Mouse (Mus musculus): Measurements from ENCODE around the gene Fbxl13. TPM values are rescaled to one million over a fixed set of nuclear protein-coding genes. Genes with fewer than 3 reads are reported as not detected.

Gene Fbxl13
- total and polyA plus RNA-seq, 3 experiments: 0.14 to 0.30 (median 0.19) TPM

- no peaks in the 10 kb centered on the region for H3K79me2 ChIP-seq (replicated peaks; ENCODE audit: control insufficient read depth, extremely low read depth, insufficient read depth, poor library complexity, severe bottlenecking)
- no peaks in the 10 kb centered on the region for H3K9me3 ChIP-seq (replicated peaks; ENCODE audit: low read length)
- in situ Hi-C loops (cut with MboI; ENCODE audit: low pct_ligation_motif_present, low pct_unique_long_range_greater_than_20kb, low sequenced_read_pairs): no loop called here
- H3K9ac ChIP-seq (ENCODE audit: insufficient read depth, low read depth): no peak overlapping the region
- DNase-seq (ENCODE audit: extremely low read depth): no peak
- dilution Hi-C loops (cut with MboI; ENCODE audit: extremely low pct_ligation_motif_present, extremely low pct_unique_long_range_greater_than_20kb, low sequenced_read_pairs): no loop called here
- H3K36me3 ChIP-seq (replicated peaks in 1 of 2; ENCODE audit: control insufficient read depth in 1 of 2, insufficient read depth in 1 of 2, low read length in 1 of 2): peaks cover 0 to 4% of the 10 kb centered on the region in 2 experiments
- H3K27me3 ChIP-seq (replicated peaks): no peaks in the 10 kb centered on the region
- H3K4me3 ChIP-seq (replicated peaks in 1 of 3; ENCODE audit: low read depth in 2 of 3, low read length in 2 of 3, poor library complexity in 1 of 3): no peak overlapping the region
- no peak overlapping the region for H3K27ac ChIP-seq (ENCODE audit: insufficient read depth, low read depth)
- peaks cover 7 to 14% of the 10 kb centered on the region in 2 experiments; a peak in 3 of 4 replicates for H3K4me1 ChIP-seq (ENCODE audit: control insufficient read depth in 1 of 2, insufficient read depth in 2 of 2)
- TF ChIP-seq MAZ (IDR thresholded peaks at IDR 0.05; ENCODE audit: low read depth, low read length): no peak
- no peak for TF ChIP-seq MAX (IDR thresholded peaks at IDR 0.05; ENCODE audit: low read length)
- no peak for TF ChIP-seq UBTF (IDR thresholded peaks at IDR 0.05; ENCODE audit: low read depth, low read length)
- TF ChIP-seq USF2 (conservative IDR thresholded peaks at IDR 0.05; ENCODE audit: low read depth, low read length): no peak
- TF ChIP-seq ZC3H11A (IDR thresholded peaks at IDR 0.05; ENCODE audit: low read depth, low read length): no peak
- TF ChIP-seq CHD1 (IDR thresholded peaks at IDR 0.05; ENCODE audit: low read depth, low read length): no peak
- TF ChIP-seq EP300 (IDR thresholded peaks at IDR 0.05; ENCODE audit: low read length): no peak
- TF ChIP-seq POLR2A (IDR thresholded peaks at IDR 0.05; ENCODE audit: low read depth, low read length): no peak
- no peak for TF ChIP-seq TBP (conservative IDR thresholded peaks at IDR 0.05; ENCODE audit: low read depth, low read length)
- no peak for TF ChIP-seq SMC3 (IDR thresholded peaks at IDR 0.05; ENCODE audit: low read depth, low read length)
- TF ChIP-seq JUND (conservative IDR thresholded peaks at IDR 0.05; ENCODE audit: low read depth, low read length): no peak
- TF ChIP-seq ELF1 (IDR thresholded peaks at IDR 0.05; ENCODE audit: low read depth, low read length): no peak
- no peak for TF ChIP-seq RAD21 (IDR thresholded peaks at IDR 0.05; ENCODE audit: low read depth, low read length)
- TF ChIP-seq PAX5 (IDR thresholded peaks at IDR 0.05; ENCODE audit: low read length): no peak
- TF ChIP-seq HCFC1 (IDR thresholded peaks at IDR 0.05; ENCODE audit: low read depth, low read length): no peak
- TF ChIP-seq RCOR1 (conservative IDR thresholded peaks at IDR 0.05; ENCODE audit: low read depth, low read length): no peak
- TF ChIP-seq NRF1 (IDR thresholded peaks at IDR 0.05; ENCODE audit: low read depth, low read length): no peak
- no peak overlapping the region for H3K4me2 ChIP-seq (ENCODE audit: insufficient read depth, low read depth, poor library complexity, severe bottlenecking)
Observed at GRCm38 (mm10) chr5:21487716-21488115, 157.7 kb downstream of the Fbxl13 start.

- Histone ChIP-seq H3K27me3 (replicated peaks) (no peaks in the 10 kb centered on the region), H3K4me1 (ENCODE audit: control insufficient read depth in 1 of 2, insufficient read depth in 2 of 2) (peaks cover 5 to 10% of the 10 kb centered on the region in 2 experiments; a peak in 3 of 4 replicates), H3K9ac (ENCODE audit: insufficient read depth, low read depth) (no peak overlapping the region), H3K9me3 (replicated peaks; ENCODE audit: low read length) (no peaks in the 10 kb centered on the region), H3K36me3 (replicated peaks in 1 of 2; ENCODE audit: control insufficient read depth in 1 of 2, insufficient read depth in 1 of 2, low read length in 1 of 2) (peaks cover 0 to 7% of the 10 kb centered on the region in 2 experiments), H3K27ac (ENCODE audit: insufficient read depth, low read depth) (no peak overlapping the region), H3K4me2 (ENCODE audit: insufficient read depth, low read depth, poor library complexity, severe bottlenecking) (no peak overlapping the region), H3K4me3 (replicated peaks in 1 of 3; ENCODE audit: low read depth in 2 of 3, low read length in 2 of 3, poor library complexity in 1 of 3) (no peak overlapping the region), H3K79me2 (replicated peaks; ENCODE audit: control insufficient read depth, extremely low read depth, insufficient read depth, poor library complexity, severe bottlenecking) (no peaks in the 10 kb centered on the region)
- in situ Hi-C loops (cut with MboI; ENCODE audit: low pct_ligation_motif_present, low pct_unique_long_range_greater_than_20kb, low sequenced_read_pairs): no loop called here
- TF ChIP-seq EP300 (IDR thresholded peaks at IDR 0.05; ENCODE audit: low read length): no peak
- no peak for TF ChIP-seq E2F4 (IDR thresholded peaks at IDR 0.05; ENCODE audit: insufficient replicate concordance, low read depth, low read length)
- no peak for TF ChIP-seq CHD2 (IDR thresholded peaks at IDR 0.05; ENCODE audit: low read length)
- no peak for TF ChIP-seq PAX5 (IDR thresholded peaks at IDR 0.05; ENCODE audit: low read length)
- no peak for TF ChIP-seq JUN (IDR thresholded peaks at IDR 0.05; ENCODE audit: insufficient read depth, low read depth, low read length)
- no peak for TF ChIP-seq MXI1 (IDR thresholded peaks at IDR 0.05; ENCODE audit: low read depth, low read length)
- DNase-seq (ENCODE audit: extremely low read depth): no peak
- dilution Hi-C loops (cut with MboI; ENCODE audit: extremely low pct_ligation_motif_present, extremely low pct_unique_long_range_greater_than_20kb, low sequenced_read_pairs): no loop called here
Observed at GRCm38 (mm10) chr5:21487306-21487705, 158.1 kb downstream of the Fbxl13 start.

Measured in CH12.LX (cell line).